Mouse (Mus musculus): ENCODE measurements at regions not wholly inside any gene's neighbourhood (a gene's known extent, or its start where the extent isn't known, plus 50 kb on each side); places are given as distances from the start of the nearest gene placed in this dataset.

GRCm38 (mm10) chr2:48456072-48457040, 357.6 kb upstream of the Acvr2a start:
- Histone ChIP-seq H3K27me3 (ENCODE audit: control insufficient read depth, insufficient read depth, low read length) (no peaks in the 10 kb centered on the region), H3K36me3 (ENCODE audit: control insufficient read depth, insufficient read depth, low read length) (no peaks in the 10 kb centered on the region), H3K27ac (ENCODE audit: low read length) (no peak overlapping the region), H3K4me3 (ENCODE audit: low read depth, low read length) (no peak overlapping the region), H3K4me1 (ENCODE audit: control insufficient read depth, insufficient read depth, low read length) (no peaks in the 10 kb centered on the region), H3K9ac (replicated peaks; ENCODE audit: low read depth, low read length) (no peak overlapping the region), H3K9me3 (ENCODE audit: control insufficient read depth, low read depth, low read length) (no peaks in the 10 kb centered on the region), H3K4me2 (replicated peaks; ENCODE audit: low read depth, low read length) (no peak overlapping the region)
- 49% methylated on average over 7 of the region's 7 CpGs for WGBS
- ATAC-seq (ENCODE audit: insufficient number of reproducible peaks, insufficient read depth, low FRiP score, low read depth): no peak

DNA sequence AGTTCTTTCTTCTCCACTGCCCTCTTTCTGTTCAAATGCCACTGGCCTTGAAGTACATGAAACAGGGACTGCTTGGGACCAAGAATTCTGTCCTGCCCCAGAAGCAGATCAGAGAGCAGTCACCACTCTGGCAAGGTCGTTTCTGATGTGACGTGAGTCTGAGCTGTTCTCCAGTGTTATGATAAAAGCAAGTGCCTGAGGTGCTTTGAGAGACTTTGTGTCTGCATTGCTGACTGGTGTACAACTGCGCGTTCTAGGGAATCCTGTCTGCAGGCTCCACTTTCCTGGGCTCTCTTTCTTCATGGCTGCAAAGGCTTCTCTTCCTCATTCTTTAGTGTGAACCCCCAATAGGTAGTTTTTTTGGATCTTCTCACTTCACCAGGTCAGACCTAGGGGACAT, 356.8 kb upstream of the Acvr2a start:
- Histone ChIP-seq H3K9ac (replicated peaks; ENCODE audit: low read depth, low read length) (no peak overlapping the region), H3K9me3 (ENCODE audit: control insufficient read depth, low read depth, low read length) (no peaks in the 10 kb centered on the region), H3K4me3 (ENCODE audit: low read depth, low read length) (no peak overlapping the region), H3K4me1 (ENCODE audit: control insufficient read depth, insufficient read depth, low read length) (no peaks in the 10 kb centered on the region), H3K27me3 (ENCODE audit: control insufficient read depth, insufficient read depth, low read length) (no peaks in the 10 kb centered on the region), H3K36me3 (ENCODE audit: control insufficient read depth, insufficient read depth, low read length) (no peaks in the 10 kb centered on the region), H3K27ac (ENCODE audit: low read length) (no peak overlapping the region), H3K4me2 (replicated peaks; ENCODE audit: low read depth, low read length) (no peak overlapping the region)
- WGBS: 80% methylated on average over 4 of the region's 4 CpGs
- no peak for ATAC-seq (ENCODE audit: insufficient number of reproducible peaks, insufficient read depth, low FRiP score, low read depth)

- H3K4me3 ChIP-seq (ENCODE audit: low read depth, low read length): no peak overlapping the region
- H3K9me3 ChIP-seq (ENCODE audit: control insufficient read depth, low read depth, low read length): no peaks in the 10 kb centered on the region
- no peaks in the 10 kb centered on the region for H3K4me1 ChIP-seq (ENCODE audit: control insufficient read depth, insufficient read depth, low read length)
- H3K36me3 ChIP-seq (ENCODE audit: control insufficient read depth, insufficient read depth, low read length): no peaks in the 10 kb centered on the region
- H3K4me2 ChIP-seq (replicated peaks; ENCODE audit: low read depth, low read length): no peak overlapping the region
- no peaks in the 10 kb centered on the region for H3K27me3 ChIP-seq (ENCODE audit: control insufficient read depth, insufficient read depth, low read length)
- ATAC-seq (ENCODE audit: insufficient number of reproducible peaks, insufficient read depth, low FRiP score, low read depth): no peak
- no peak overlapping the region for H3K27ac ChIP-seq (ENCODE audit: low read length)
- H3K9ac ChIP-seq (replicated peaks; ENCODE audit: low read depth, low read length): no peak overlapping the region
- WGBS: 70% methylated on average over 4 of the region's 4 CpGs
Measured at GRCm38 (mm10) chr2:48465483-48465882, 348.4 kb upstream of the Acvr2a start.

- H3K27ac ChIP-seq (ENCODE audit: low read length): no peak overlapping the region
- H3K9ac ChIP-seq (replicated peaks; ENCODE audit: low read depth, low read length): no peak overlapping the region
- no peaks in the 10 kb centered on the region for H3K27me3 ChIP-seq (ENCODE audit: control insufficient read depth, insufficient read depth, low read length)
- no peaks in the 10 kb centered on the region for H3K36me3 ChIP-seq (ENCODE audit: control insufficient read depth, insufficient read depth, low read length)
- H3K4me3 ChIP-seq (ENCODE audit: low read depth, low read length): no peak overlapping the region
- H3K4me2 ChIP-seq (replicated peaks; ENCODE audit: low read depth, low read length): no peak overlapping the region
- 78% methylated on average over 4 of the region's 4 CpGs for WGBS
- no peaks in the 10 kb centered on the region for H3K4me1 ChIP-seq (ENCODE audit: control insufficient read depth, insufficient read depth, low read length)
- no peaks in the 10 kb centered on the region for H3K9me3 ChIP-seq (ENCODE audit: control insufficient read depth, low read depth, low read length)
- no peak for ATAC-seq (ENCODE audit: insufficient number of reproducible peaks, insufficient read depth, low FRiP score, low read depth)
Measured at GRCm38 (mm10) chr2:48468895-48469294, 345.0 kb upstream of the Acvr2a start.

GRCm38 (mm10) chr2:48469357-48469756, 344.6 kb upstream of the Acvr2a start:
- H3K4me2 ChIP-seq (replicated peaks; ENCODE audit: low read depth, low read length): no peak overlapping the region
- H3K4me1 ChIP-seq (ENCODE audit: control insufficient read depth, insufficient read depth, low read length): no peaks in the 10 kb centered on the region
- H3K27ac ChIP-seq (ENCODE audit: low read length): no peak overlapping the region
- no peaks in the 10 kb centered on the region for H3K27me3 ChIP-seq (ENCODE audit: control insufficient read depth, insufficient read depth, low read length)
- WGBS: 85% methylated on average over 4 of the region's 4 CpGs
- no peaks in the 10 kb centered on the region for H3K36me3 ChIP-seq (ENCODE audit: control insufficient read depth, insufficient read depth, low read length)
- no peak overlapping the region for H3K4me3 ChIP-seq (ENCODE audit: low read depth, low read length)
- no peaks in the 10 kb centered on the region for H3K9me3 ChIP-seq (ENCODE audit: control insufficient read depth, low read depth, low read length)
- H3K9ac ChIP-seq (replicated peaks; ENCODE audit: low read depth, low read length): no peak overlapping the region
- no peak for ATAC-seq (ENCODE audit: insufficient number of reproducible peaks, insufficient read depth, low FRiP score, low read depth)

GRCm38 (mm10) chr2:48473102-48473501, 340.8 kb upstream of the Acvr2a start:
- no peak overlapping the region for H3K4me3 ChIP-seq (ENCODE audit: low read depth, low read length)
- H3K36me3 ChIP-seq (ENCODE audit: control insufficient read depth, insufficient read depth, low read length): no peaks in the 10 kb centered on the region
- no peaks in the 10 kb centered on the region for H3K9me3 ChIP-seq (ENCODE audit: control insufficient read depth, low read depth, low read length)
- no peak for ATAC-seq (ENCODE audit: insufficient number of reproducible peaks, insufficient read depth, low FRiP score, low read depth)
- H3K27me3 ChIP-seq (ENCODE audit: control insufficient read depth, insufficient read depth, low read length): no peaks in the 10 kb centered on the region
- H3K4me1 ChIP-seq (ENCODE audit: control insufficient read depth, insufficient read depth, low read length): no peaks in the 10 kb centered on the region
- H3K27ac ChIP-seq (ENCODE audit: low read length): no peak overlapping the region
- WGBS: 60% methylated on average over 3 of the region's 3 CpGs
- no peak overlapping the region for H3K9ac ChIP-seq (replicated peaks; ENCODE audit: low read depth, low read length)
- H3K4me2 ChIP-seq (replicated peaks; ENCODE audit: low read depth, low read length): no peak overlapping the region

DNA sequence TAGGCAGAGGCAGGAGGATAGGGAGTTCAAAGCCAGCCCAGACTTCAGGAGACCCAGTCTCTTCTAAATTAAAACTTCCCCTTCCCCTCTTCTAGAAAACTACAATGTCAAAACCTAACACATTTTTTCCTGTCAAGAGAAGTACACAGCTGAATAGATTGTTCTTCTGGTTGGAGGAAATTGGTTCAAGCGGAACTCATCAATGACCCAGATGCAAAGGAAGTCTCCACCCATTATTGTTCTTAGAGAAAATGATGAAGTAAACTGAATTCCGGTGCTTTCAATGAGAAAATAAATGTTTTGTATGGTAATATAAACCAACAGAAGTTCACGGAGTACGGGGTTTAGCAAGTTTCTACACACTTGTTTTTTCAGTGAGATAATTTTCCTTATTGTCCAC, 339.3 kb upstream of the Acvr2a start:
- no peak overlapping the region for H3K27ac ChIP-seq (ENCODE audit: low read length)

DNA sequence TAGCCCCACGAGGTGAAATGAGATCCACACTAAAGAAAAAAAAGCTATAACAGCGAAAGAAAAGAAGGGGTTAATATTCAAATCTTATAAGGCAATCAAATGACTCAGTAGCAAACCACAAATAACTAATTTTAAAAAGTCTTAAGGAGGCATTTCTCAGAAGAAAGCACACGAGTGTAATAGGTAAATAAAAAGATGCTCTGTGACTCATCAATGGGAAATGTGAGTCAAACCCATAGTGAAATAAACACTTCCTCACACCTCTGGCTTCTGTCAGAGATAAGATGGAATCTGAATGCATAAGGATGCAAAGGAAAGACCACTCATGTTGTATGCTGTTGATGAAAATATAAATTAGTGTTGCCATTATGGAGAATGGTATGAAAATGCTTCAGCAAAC, 337.1 kb upstream of the Acvr2a start:
- no peaks in the 10 kb centered on the region for H3K9me3 ChIP-seq (ENCODE audit: control insufficient read depth, low read depth, low read length)
- no peak overlapping the region for H3K27ac ChIP-seq (ENCODE audit: low read length)
- no peak overlapping the region for H3K9ac ChIP-seq (replicated peaks; ENCODE audit: low read depth, low read length)
- no peaks in the 10 kb centered on the region for H3K27me3 ChIP-seq (ENCODE audit: control insufficient read depth, insufficient read depth, low read length)
- no peak overlapping the region for H3K4me3 ChIP-seq (ENCODE audit: low read depth, low read length)
- H3K36me3 ChIP-seq (ENCODE audit: control insufficient read depth, insufficient read depth, low read length): no peaks in the 10 kb centered on the region
- WGBS: 53% methylated on average over 3 of the region's 3 CpGs
- H3K4me2 ChIP-seq (replicated peaks; ENCODE audit: low read depth, low read length): no peak overlapping the region
- no peaks in the 10 kb centered on the region for H3K4me1 ChIP-seq (ENCODE audit: control insufficient read depth, insufficient read depth, low read length)
- no peak for ATAC-seq (ENCODE audit: insufficient number of reproducible peaks, insufficient read depth, low FRiP score, low read depth)

More for the DNA sequence above, 339.3 kb upstream of the Acvr2a start:
- no peaks in the 10 kb centered on the region for H3K36me3 ChIP-seq (ENCODE audit: control insufficient read depth, insufficient read depth, low read length)
- H3K9ac ChIP-seq (replicated peaks; ENCODE audit: low read depth, low read length): no peak overlapping the region
- H3K4me2 ChIP-seq (replicated peaks; ENCODE audit: low read depth, low read length): no peak overlapping the region
- no peaks in the 10 kb centered on the region for H3K4me1 ChIP-seq (ENCODE audit: control insufficient read depth, insufficient read depth, low read length)
- 83% methylated on average over 4 of the region's 4 CpGs for WGBS
- no peak for ATAC-seq (ENCODE audit: insufficient number of reproducible peaks, insufficient read depth, low FRiP score, low read depth)
- H3K9me3 ChIP-seq (ENCODE audit: control insufficient read depth, low read depth, low read length): no peaks in the 10 kb centered on the region
- no peaks in the 10 kb centered on the region for H3K27me3 ChIP-seq (ENCODE audit: control insufficient read depth, insufficient read depth, low read length)
- no peak overlapping the region for H3K4me3 ChIP-seq (ENCODE audit: low read depth, low read length)

- ATAC-seq (ENCODE audit: insufficient number of reproducible peaks, insufficient read depth, low FRiP score, low read depth): no peak
- H3K4me1 ChIP-seq (ENCODE audit: control insufficient read depth, insufficient read depth, low read length): no peaks in the 10 kb centered on the region
- 87% methylated on average over 2 of the region's 2 CpGs for WGBS
Measured at GRCm38 (mm10) chr2:48477336-48477735, 336.6 kb upstream of the Acvr2a start.

More at GRCm38 (mm10) chr2:48477336-48477735, 336.6 kb upstream of the Acvr2a start:
- Histone ChIP-seq H3K4me3 (ENCODE audit: low read depth, low read length) (no peak overlapping the region), H3K27ac (ENCODE audit: low read length) (no peak overlapping the region), H3K27me3 (ENCODE audit: control insufficient read depth, insufficient read depth, low read length) (no peaks in the 10 kb centered on the region), H3K9ac (replicated peaks; ENCODE audit: low read depth, low read length) (no peak overlapping the region), H3K36me3 (ENCODE audit: control insufficient read depth, insufficient read depth, low read length) (no peaks in the 10 kb centered on the region), H3K9me3 (ENCODE audit: control insufficient read depth, low read depth, low read length) (no peaks in the 10 kb centered on the region), H3K4me2 (replicated peaks; ENCODE audit: low read depth, low read length) (no peak overlapping the region)

Measured in stomach, embryonic 14.5 days (tissue).